Mouse (Mus musculus) embryonic facial prominence, embryonic 15.5 days (tissue): ENCODE results near the gene Gna15. TPM values are rescaled to one million over a fixed set of nuclear protein-coding genes. Genes with fewer than 3 reads are reported as not detected.
A peak's percentile ranks its signal among the peaks of the same experiment; 100 is the strongest.

ENCODE experiments used
- ATAC-seq: fragments of 200-750 bp; cut with Nextera tagmentation; 2 replicates; pipeline ENCODE4 v1.8.0; 2017; ENCODE audit warnings: low read depth, moderate TSS enrichment; ENCODE audit not compliant: insufficient number of reproducible peaks, low FRiP score, low TSS enrichment
- H3K27ac ChIP-seq: fragments of 300-500 bp; sonication (generic); replicated peaks from 2 replicates; pipeline ENCODE4 v1.5.1; 2015; ENCODE audit warnings: mild to moderate bottlenecking, inconsistent platforms
- H3K27me3 ChIP-seq: fragments of 300-500 bp; sonication (generic); 2 replicates; pipeline ENCODE4 v1.6.1; 2015; ENCODE audit warnings: inconsistent platforms
- H3K36me3 ChIP-seq: fragments of 300-500 bp; sonication (generic); 2 replicates; pipeline ENCODE4 v1.6.1; 2015; ENCODE audit warnings: mild to moderate bottlenecking, inconsistent platforms
- H3K4me1 ChIP-seq: fragments of 300-500 bp; sonication (generic); 2 replicates; pipeline ENCODE4 v1.6.1; 2015; ENCODE audit warnings: inconsistent platforms
- H3K4me2 ChIP-seq: fragments of 300-500 bp; sonication (generic); replicated peaks from 2 replicates; pipeline ENCODE4 v1.6.1; 2015; ENCODE audit warnings: mild to moderate bottlenecking, inconsistent platforms
- H3K4me3 ChIP-seq: fragments of 300-500 bp; sonication (generic); replicated peaks from 2 replicates; pipeline ENCODE4 v1.5.1; 2015; ENCODE audit warnings: mild to moderate bottlenecking, inconsistent platforms
- H3K9ac ChIP-seq: fragments of 300-500 bp; sonication (generic); 2 replicates; pipeline ENCODE4 v1.6.1; 2015; ENCODE audit warnings: inconsistent platforms
- H3K9me3 ChIP-seq: fragments of 300-500 bp; sonication (generic); replicated peaks from 2 replicates; pipeline ENCODE4 v1.6.1; 2016; ENCODE audit warnings: inconsistent platforms
- WGBS: fragments of 180-500 bp; shearing (Covaris S2); methylation state at CpG from one replicate; pipeline ENCODE4 v1.1.7; 2015; 5-methylcytosine and 5-hydroxymethylcytosine counted together
- polyA plus RNA-seq: library from polyadenylated mRNA; unstranded; fragments of >200 nt; fragmentation: Nextera tagmentation; extraction: Ambion mirVana; gene quantifications from 2 replicates; pipeline ENCODE4 v1.2.1, GENCODE M21; 2015

Gene Gna15
- 4.9 and 6.4 TPM in 2 replicates for polyA plus RNA-seq

GRCm38 (mm10) chr10:81524051-81524605 lies at the start of gene Gna15:
Gene Gna15, minus strand, starts transcription at chr10:81524225.
- Histone ChIP-seq H3K27me3 (0 out of 2 replicates have a peak, but pooled peaks cover 3% of the 10 kb centered on the region), H3K4me3 (peak within 1 kb of the TSS; percentile 28), H3K4me2 (peak within 1 kb of the TSS; percentile 28), H3K36me3 (peaks cover 6% of the 10 kb centered on the region; the same call in 1 of the 2 replicates), H3K4me1 (peaks cover 11% of the 10 kb centered on the region; the same call in 1 of the 2 replicates), H3K27ac (peak within 1 kb of the TSS; percentile 72), H3K9ac (no peak within 1 kb of the TSS), H3K9me3 (no peaks in the 10 kb centered on the region)
- 19% methylated on average over 9 of the region's 9 CpGs for WGBS
- ATAC-seq, result peak; percentile 60

- peaks cover 11% of the 10 kb centered on the region; the same call in 1 of the 2 replicates for H3K27me3 ChIP-seq
- H3K4me2 ChIP-seq, result peak overlapping the region; percentile 82; the same call in 1 of the 2 replicates
- WGBS, result 19% methylated on average over 9 of the region's 9 CpGs
- peaks cover 83% of the 10 kb centered on the region for H3K4me1 ChIP-seq
- no peaks in the 10 kb centered on the region for H3K9me3 ChIP-seq
- no peak overlapping the region for H3K4me3 ChIP-seq
- no peak overlapping the region for H3K9ac ChIP-seq
- no peak for ATAC-seq
- peak overlapping the region; percentile 78 for H3K27ac ChIP-seq
- no peaks in the 10 kb centered on the region for H3K36me3 ChIP-seq
Observed at GRCm38 (mm10) chr10:81572975-81573374, 49.0 kb upstream of the Gna15 start.

DNA sequence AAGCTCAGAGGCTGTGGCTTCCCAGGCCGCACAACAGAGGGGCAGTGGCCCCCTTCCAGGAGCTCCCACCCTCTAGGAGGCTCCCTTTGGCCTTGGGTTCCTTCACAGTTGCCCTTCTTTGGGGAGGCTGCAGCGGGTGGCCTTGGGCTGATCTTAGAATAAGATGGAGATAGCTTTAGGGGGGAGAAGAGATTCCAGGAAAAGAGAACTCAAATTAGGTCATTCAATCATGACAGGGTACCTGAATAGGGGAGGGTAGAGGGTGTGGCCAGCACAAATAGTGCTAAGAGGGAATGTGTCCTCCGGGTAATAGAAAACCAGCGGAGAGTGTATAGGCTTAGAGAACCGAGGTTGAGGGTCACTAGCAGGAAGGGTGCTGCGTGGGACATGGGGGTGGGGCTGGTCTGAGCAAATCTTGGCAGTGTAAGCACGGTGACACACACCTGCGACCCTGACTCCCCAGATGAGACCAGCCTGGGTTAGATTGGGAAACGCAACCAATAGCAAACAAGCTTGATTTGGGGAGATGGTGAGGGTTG lies 48.2 kb upstream of the Gna15 start:
- 11% methylated on average over 9 of the region's 9 CpGs for WGBS
- H3K27ac ChIP-seq, result peak overlapping the region; percentile 78
- peaks cover 1% of the 10 kb centered on the region; the same call in 1 of the 2 replicates for H3K36me3 ChIP-seq
- no peaks in the 10 kb centered on the region for H3K9me3 ChIP-seq
- H3K4me1 ChIP-seq, result peaks cover 85% of the 10 kb centered on the region
- ATAC-seq, result no peak
- H3K27me3 ChIP-seq, result peaks cover 11% of the 10 kb centered on the region; the same call in 1 of the 2 replicates
- H3K4me2 ChIP-seq, result peak overlapping the region; percentile 82
- no peak overlapping the region for H3K9ac ChIP-seq
- peak overlapping the region; percentile 48 for H3K4me3 ChIP-seq

DNA sequence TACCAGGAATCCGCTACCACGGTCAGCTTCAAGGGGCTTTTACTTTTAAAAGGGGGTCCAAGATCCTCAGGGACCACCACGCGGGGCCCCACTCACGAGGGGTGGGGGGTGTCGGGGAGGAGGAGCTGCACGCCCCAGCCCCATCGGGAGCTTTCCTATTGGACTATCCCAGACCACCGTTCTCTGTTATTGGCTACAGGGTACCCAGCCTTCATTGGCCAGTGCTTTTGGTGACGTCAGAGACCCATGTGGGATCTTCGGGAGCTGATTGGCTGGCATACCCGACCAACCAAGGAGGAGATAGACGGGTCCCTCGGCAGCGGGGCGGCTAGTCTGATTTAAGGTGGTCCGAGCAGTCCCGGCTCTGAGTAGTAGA lies 47.5 kb upstream of the Gna15 start:
- Histone ChIP-seq H3K9ac (0 out of 2 replicates have a peak overlapping the region, but pooled peaks have one; percentile 16), H3K4me2 (peak overlapping the region; percentile 82), H3K27ac (peak overlapping the region; percentile 96), H3K4me3 (peak overlapping the region; percentile 48), H3K36me3 (peaks cover 8% of the 10 kb centered on the region), H3K9me3 (no peaks in the 10 kb centered on the region), H3K27me3 (peaks cover 11% of the 10 kb centered on the region; the same call in 1 of the 2 replicates), H3K4me1 (peaks cover 81% of the 10 kb centered on the region)
- peak; percentile 93 for ATAC-seq
- 0% methylated on average over 18 of the region's 18 CpGs for WGBS

DNA sequence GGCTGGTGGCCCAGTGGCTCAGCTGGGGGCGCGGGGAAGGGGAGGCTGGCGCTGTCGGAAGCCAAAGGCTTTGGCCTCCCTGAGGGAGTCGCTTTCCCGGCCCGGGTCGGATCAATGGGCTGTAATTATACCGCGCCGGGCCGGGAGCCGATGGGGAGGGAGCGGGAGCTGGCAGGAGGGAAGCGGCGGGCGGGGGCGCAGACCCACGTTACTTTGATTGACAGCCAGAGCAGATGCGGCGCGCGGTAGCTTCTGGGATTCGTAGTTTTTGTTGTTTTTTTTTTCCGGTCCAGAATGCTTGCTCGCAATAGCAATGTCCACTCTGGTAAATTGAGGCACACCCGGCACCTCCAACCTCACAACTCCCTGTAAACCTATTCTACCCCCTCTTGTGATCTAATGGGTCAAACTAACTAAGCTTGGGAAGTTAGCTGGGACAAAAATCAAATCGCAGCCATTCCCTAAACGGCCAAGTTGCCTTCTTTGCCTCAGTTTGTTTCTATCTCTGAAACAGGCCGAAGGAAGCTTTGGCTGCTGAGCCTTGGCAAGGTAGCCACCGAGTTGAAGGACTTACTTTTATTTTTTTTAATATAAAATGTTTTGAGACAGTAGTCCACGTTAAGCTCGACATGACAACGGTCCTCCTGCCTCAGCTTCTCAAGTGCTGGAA lies 46.9 kb upstream of the Gna15 start:
- Histone ChIP-seq H3K36me3 (peaks cover 14% of the 10 kb centered on the region), H3K27ac (peak overlapping the region; percentile 96), H3K4me3 (peak overlapping the region; percentile 48), H3K27me3 (0 out of 2 replicates have a peak, but pooled peaks cover 11% of the 10 kb centered on the region), H3K4me2 (peak overlapping the region; percentile 82), H3K9ac (0 out of 2 replicates have a peak overlapping the region, but pooled peaks have one; percentile 16), H3K9me3 (no peaks in the 10 kb centered on the region), H3K4me1 (peaks cover 76% of the 10 kb centered on the region)
- WGBS, result under 1% methylated on average over 32 of the region's 34 CpGs
- ATAC-seq, result peak; percentile 69

- peak; percentile 17; the same call in 1 of the 2 replicates for ATAC-seq
- Histone ChIP-seq H3K4me1 (peaks cover 76% of the 10 kb centered on the region), H3K4me3 (peak overlapping the region; percentile 48), H3K4me2 (peak overlapping the region; percentile 82), H3K9me3 (no peaks in the 10 kb centered on the region), H3K27ac (peak overlapping the region; percentile 96), H3K36me3 (peaks cover 20% of the 10 kb centered on the region), H3K27me3 (0 out of 2 replicates have a peak, but pooled peaks cover 11% of the 10 kb centered on the region), H3K9ac (no peak overlapping the region)
- 3% methylated on average over 8 of the region's 11 CpGs for WGBS
Observed at GRCm38 (mm10) chr10:81570238-81570800, 46.3 kb upstream of the Gna15 start.

DNA sequence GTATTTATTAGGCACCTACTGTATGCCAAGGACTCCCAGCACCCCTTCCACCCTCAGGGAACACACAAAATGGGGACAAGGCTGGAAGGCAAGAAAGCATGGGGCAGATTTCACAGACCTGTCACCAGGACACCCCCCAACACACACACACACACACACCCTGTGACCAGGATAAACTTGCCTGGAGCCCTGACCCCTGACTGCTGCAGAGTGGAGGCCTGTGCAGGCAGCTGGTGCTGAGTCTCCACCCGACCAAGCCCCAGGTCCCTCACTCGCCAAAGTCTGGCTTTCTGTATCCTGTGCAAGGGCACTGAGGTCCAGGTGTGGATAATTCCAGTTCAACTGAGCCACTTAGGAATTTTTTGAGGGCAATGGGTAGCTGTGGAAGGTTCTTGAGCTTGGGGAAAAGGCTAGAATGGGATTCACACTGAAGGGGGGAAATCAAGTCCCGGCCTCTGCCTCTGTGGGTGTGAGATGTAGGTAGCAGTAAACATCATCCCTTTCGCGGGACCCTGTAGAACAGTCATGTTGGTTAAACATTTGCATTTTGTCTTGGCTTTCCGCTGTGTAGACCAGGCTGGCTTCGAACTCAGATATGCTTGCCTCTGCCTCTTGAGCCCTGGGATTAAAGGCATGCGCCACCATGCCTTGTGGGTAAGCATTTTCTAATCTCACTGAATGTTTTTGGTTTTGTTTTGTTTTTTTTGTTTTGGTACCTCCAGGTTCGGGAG lies 45.6 kb upstream of the Gna15 start:
- no peak for ATAC-seq
- Histone ChIP-seq H3K36me3 (peaks cover 26% of the 10 kb centered on the region), H3K4me1 (peaks cover 77% of the 10 kb centered on the region), H3K9me3 (no peaks in the 10 kb centered on the region), H3K4me2 (0 out of 2 replicates have a peak overlapping the region, but pooled peaks have one; percentile 82), H3K4me3 (peak overlapping the region; percentile 48; the same call in 1 of the 2 replicates), H3K9ac (no peak overlapping the region), H3K27me3 (0 out of 2 replicates have a peak, but pooled peaks cover 11% of the 10 kb centered on the region), H3K27ac (peak overlapping the region; percentile 96)
- 46% methylated on average over 9 of the region's 9 CpGs for WGBS

DNA sequence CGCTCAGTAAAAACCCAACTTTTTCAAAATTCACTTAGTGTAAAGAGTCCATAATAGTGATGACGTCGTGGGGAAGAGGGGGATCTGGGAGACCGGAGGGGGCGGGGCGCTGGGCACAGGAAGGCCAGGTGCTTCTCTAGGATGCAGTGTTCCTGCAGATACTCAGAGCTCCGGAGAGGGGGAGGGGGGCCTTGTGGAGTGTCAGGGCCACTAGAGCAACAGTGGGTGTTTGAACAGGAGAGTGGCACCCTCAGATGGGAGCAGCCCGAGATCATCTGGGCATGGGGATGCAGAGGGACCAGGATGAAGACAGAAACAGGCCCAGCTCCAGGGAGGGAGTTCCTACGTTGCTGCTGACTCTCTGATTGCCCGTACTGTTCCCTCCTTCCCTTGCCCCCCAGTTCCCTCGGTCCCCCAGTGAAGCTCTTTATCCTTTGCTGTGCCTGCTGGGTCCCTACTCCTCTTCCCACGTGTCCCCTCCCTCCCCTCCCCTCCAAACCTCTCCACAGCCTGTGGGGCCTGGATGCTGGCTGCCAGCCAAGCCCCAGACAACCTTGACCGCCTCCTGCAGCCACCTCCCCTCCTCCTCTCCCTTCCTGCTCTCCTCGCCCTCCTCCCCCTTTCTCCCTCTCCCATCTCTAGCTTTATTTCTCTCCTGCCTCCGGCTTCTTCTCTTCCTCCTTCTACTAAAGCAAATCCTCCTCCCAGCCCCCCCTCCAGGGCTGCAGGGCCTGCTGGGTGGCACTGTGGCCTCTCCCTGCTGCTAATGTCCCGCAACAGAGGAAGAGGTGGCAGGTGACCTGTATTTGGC lies 44.6 kb upstream of the Gna15 start:
- ATAC-seq, result no peak
- no peaks in the 10 kb centered on the region for H3K9me3 ChIP-seq
- H3K4me2 ChIP-seq, result peak overlapping the region; percentile 5; the same call in 1 of the 2 replicates
- H3K4me1 ChIP-seq, result peaks cover 78% of the 10 kb centered on the region
- peak overlapping the region; percentile 96 for H3K27ac ChIP-seq
- H3K27me3 ChIP-seq, result 0 out of 2 replicates have a peak, but pooled peaks cover 5% of the 10 kb centered on the region
- WGBS, result 12% methylated on average over 15 of the region's 16 CpGs
- peaks cover 36% of the 10 kb centered on the region for H3K36me3 ChIP-seq
- no peak overlapping the region for H3K9ac ChIP-seq
- H3K4me3 ChIP-seq, result no peak overlapping the region

GRCm38 (mm10) chr10:81565257-81566228 lies 41.5 kb upstream of the Gna15 start:
- Histone ChIP-seq H3K27ac (no peak overlapping the region), H3K9me3 (no peaks in the 10 kb centered on the region), H3K36me3 (peaks cover 38% of the 10 kb centered on the region), H3K27me3 (no peaks in the 10 kb centered on the region), H3K4me1 (peaks cover 86% of the 10 kb centered on the region), H3K4me2 (no peak overlapping the region), H3K4me3 (no peak overlapping the region), H3K9ac (0 out of 2 replicates have a peak overlapping the region, but pooled peaks have one; percentile 1)
- no peak for ATAC-seq
- 34% methylated on average over 20 of the region's 20 CpGs for WGBS
